Mouse (Mus musculus) lung, adult 2 months (tissue): Measurements from ENCODE around the gene Bcl11a. TPM values are rescaled to one million over a fixed set of nuclear protein-coding genes. Genes with fewer than 3 reads are reported as not detected.

Experiments used
- DNase-seq: peaks from one replicate; pipeline ENCODE4 v3.0.0; 2022
- H3K4me1 ChIP-seq: fragments of 200-500 bp; 2 replicates; pipeline ENCODE4 v1.6.1; 2011; ENCODE audit warnings: low read length; ENCODE audit not compliant: control insufficient read depth, insufficient read depth
- H3K4me3 ChIP-seq: fragments of 200-500 bp; replicated peaks from 2 replicates; pipeline ENCODE3; 2011; ENCODE audit warnings: low read depth, mild to moderate bottlenecking, control low read depth, low read length; ENCODE audit errors: extremely low read depth
- CTCF ChIP-seq: fragments of 200-500 bp; IDR thresholded peaks from 2 replicates; pipeline ENCODE4 v1.5.1; 2011; ENCODE audit warnings: mild to moderate bottlenecking, low read length, control low read depth; ENCODE audit not compliant: insufficient read depth
- POLR2A ChIP-seq: fragments of 200-500 bp; IDR thresholded peaks from 2 replicates; pipeline ENCODE4 v1.6.1; 2011; ENCODE audit warnings: low read depth, mild to moderate bottlenecking, control low read depth, low read length, borderline replicate concordance; ENCODE audit errors: extremely low read depth
- WGBS: fragments of 180-500 bp; shearing (Covaris S2); methylation state at CpG from one replicate; pipeline ENCODE4 v1.1.7; 2018; 5-methylcytosine and 5-hydroxymethylcytosine counted together
- polyA plus RNA-seq: library from polyadenylated mRNA; depleted of rRNA; stranded (reverse); fragments of >200 nt; gene quantifications from 2 replicates; pipeline ENCODE4 v1.2.3, GENCODE M21; 2012

The Bcl11a gene
- polyA plus RNA-seq, 1 experiment, result 1.5 TPM

DNA sequence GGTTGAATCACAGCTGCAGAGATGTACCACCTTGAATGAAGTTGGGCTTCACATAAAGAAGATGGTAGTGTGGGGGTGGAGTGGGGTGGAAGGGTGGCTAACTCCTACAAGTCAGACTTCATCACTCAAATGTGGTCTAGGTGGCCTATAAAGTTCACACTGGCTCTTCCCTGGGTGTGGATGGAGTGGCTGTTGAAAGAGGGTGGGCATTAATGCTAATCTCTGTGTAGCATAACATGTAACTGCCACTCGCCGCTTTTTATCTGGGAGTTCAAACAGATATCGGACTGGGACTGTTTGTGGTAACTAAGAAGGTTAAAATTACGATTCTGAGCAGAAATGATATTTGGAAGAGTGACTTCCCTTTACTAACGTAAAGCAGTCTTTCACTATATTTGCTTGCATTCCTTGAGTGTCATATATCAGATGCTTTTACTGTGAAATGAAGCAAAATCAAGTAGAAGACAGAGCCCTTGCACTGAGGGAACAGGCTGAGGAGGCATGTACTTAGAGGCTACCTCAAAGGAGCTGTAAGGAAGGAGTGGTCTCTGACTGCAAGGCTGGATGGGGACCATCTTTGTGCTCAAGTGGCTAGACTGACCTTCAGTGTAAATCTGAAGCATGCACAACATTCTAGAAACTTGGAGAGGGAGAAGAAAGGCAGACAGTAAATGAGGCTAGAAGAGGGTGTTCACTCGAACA, 58.4 kb downstream of the Bcl11a start:
- no peaks in the 10 kb centered on the region for H3K4me1 ChIP-seq
- no peak overlapping the region for H3K4me3 ChIP-seq
- no peak for DNase-seq
- WGBS, result 75% methylated on average over 6 of the region's 6 CpGs
- TF ChIP-seq POLR2A, result no peak
- no peak for TF ChIP-seq CTCF

DNA sequence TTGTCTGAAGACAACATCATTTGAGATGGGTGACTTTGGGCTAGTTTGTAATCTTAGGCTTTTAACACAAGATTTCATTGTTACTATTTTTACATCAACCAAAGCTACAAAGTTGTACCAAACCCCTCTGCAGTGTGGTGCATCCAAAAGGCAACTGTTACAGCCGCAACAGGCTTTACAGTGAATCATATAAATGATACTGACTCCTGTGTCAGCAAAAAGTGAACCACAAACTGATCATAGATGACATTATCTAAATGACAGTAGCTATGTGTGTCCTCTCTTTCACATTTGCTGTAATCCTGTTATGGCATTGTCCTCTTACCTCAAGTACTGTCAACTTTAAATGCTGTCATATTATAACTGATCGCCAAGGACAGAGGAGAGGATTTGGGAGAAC, 60.0 kb downstream of the Bcl11a start:
- no peak for DNase-seq
- no peaks in the 10 kb centered on the region for H3K4me1 ChIP-seq
- 98% methylated on average over 2 of the region's 2 CpGs for WGBS
- no peak for TF ChIP-seq CTCF
- H3K4me3 ChIP-seq, result no peak overlapping the region

DNA sequence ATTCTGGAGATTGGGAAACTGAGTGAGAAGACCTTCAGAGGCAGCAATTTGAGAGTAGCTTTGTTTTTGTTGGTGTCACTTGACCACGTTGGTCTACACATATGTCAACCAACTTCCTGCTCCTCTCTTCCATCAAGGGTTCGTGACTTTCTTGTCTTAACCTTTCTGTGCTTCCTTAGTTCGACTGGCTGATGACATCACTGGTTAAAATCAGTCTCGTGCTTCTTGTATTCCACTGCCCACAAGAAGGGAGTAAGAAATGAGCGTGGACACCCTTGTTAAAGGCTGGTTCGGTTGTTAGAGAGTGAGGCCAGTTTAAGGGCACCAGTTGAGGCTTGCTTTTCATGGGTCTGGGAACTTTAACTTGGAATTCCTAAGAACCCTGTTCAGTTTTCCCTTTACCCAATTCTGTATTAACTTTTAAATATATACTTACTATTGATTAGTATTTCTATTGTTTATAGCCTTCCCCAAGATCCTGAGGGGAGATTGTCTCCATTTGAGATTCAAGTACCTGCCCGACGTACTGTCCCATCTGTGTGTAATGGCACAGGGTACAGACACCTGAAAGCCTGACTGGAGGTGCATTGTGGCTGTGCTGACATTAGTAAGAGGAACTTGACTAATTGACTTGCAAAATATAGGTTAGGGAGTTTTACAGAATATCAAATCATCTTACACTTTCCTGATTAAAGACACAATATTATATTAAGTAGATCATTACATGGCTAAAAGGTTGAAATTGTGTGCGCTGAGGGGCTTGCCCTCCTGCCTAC, 60.9 kb downstream of the Bcl11a start:
- no peak for DNase-seq
- TF ChIP-seq POLR2A (no peak), CTCF (no peak)
- no peaks in the 10 kb centered on the region for H3K4me1 ChIP-seq
- WGBS, result 70% methylated on average over 9 of the region's 9 CpGs
- no peak overlapping the region for H3K4me3 ChIP-seq

DNA sequence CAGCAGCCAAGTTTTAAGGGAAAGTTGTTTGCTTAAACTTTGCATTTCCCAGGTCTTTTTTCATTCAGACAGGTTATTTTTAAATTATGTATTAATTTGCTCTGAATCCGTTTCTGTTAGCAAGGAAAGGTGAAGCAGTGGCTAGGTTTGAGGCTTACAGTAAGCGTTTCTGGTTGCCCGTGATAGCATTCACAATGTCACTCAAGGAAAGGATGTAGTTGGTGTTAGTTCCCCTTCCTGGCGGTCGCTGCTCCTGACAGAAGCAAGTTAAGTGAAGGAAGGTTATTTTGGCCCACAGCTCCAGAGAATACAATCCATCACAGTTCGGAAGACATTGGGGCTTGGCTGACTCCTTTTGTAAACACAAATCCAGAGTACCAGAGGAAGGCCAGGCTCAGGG, 61.6 kb downstream of the Bcl11a start:
- DNase-seq, result no peak
- 39% methylated on average over 6 of the region's 6 CpGs for WGBS
- H3K4me3 ChIP-seq, result no peak overlapping the region
- TF ChIP-seq POLR2A, result no peak
- no peak for TF ChIP-seq CTCF
- H3K4me1 ChIP-seq, result no peaks in the 10 kb centered on the region

DNA sequence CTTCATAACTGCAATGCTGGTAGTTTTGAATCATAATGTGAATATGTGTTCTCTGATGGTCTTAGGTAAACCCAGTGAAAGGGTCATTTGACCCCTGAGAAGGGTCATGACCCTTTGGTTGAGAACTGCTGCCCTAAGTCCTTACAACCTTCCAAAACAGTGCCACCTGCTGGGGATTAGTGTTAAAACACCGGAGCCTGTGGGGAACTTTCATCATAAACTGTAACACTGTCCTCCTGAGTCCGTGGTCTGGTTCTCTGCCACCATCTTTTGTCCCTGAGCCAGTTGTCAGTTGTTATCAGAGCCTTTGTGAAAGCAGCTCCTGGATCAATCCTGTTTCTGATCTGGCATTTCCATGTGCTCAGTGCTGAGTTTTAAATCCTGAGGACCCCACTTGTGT, 62.1 kb downstream of the Bcl11a start:
- no peak for DNase-seq
- 97% methylated on average over 2 of the region's 2 CpGs for WGBS
- Histone ChIP-seq H3K4me3 (no peak overlapping the region), H3K4me1 (no peaks in the 10 kb centered on the region)
- TF ChIP-seq POLR2A (no peak), CTCF (no peak)

DNA sequence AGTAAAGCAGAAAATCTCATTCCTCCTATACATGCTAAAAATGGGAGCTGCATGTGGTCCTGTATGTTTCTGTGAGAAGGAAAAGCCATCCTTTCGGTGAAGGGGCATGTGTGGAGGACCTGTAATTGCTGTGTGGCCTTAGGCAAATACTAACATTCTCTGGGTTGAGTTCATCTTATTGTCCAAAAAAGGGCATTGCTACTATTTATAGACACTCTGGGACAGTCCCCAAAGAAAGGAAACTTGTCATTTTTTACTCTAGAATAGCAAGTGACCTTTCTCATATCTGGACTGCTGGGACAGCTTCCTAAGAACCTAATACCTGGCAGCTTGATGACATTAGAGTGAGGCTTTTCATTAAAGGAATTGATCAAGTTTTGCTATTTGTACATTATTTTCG, 63.1 kb downstream of the Bcl11a start:
- WGBS, result 89% methylated on average over 2 of the region's 2 CpGs
- Histone ChIP-seq H3K4me3 (no peak overlapping the region), H3K4me1 (no peaks in the 10 kb centered on the region)
- DNase-seq, result no peak
- TF ChIP-seq CTCF, result no peak

DNA sequence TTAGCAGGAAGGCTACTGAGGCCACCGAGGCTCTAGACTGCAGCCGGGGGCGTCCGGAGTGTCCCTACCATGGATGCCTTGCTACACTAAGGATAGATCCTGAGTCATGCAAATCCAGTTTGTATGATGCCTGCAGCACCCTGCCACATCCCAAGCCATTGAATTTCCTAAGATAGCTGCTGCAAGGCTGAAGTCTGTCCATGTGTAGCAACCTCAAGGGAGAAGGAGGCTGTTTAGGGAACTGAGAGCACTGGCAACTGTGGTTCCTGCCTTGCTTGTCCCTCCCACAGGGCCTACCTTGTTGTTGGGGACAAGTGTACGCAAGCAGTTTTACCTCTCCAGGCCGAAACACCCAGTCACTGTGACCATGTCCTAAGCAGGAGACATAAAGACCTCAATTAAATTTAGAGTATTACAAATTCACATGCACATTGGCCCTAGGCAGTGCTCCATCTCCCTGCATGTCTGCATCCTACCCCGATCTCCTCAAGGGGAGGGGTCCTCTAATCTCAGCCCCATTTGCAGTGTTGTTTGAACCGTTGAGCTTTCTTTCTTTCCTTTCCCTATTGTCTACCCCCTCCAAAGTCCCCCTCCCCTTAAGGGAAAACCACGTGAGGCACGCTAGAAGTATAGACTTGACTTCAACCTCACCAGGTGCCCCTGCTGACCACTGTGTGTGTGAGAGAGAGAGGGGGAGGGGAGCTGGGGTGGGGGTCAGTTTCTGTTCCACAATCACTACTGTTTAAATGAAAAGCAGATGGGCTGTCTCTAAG, 63.8 kb downstream of the Bcl11a start:
- 78% methylated on average over 10 of the region's 10 CpGs for WGBS
- DNase-seq, result no peak
- TF ChIP-seq CTCF, result no peak
- TF ChIP-seq POLR2A, result no peak
- no peaks in the 10 kb centered on the region for H3K4me1 ChIP-seq
- no peak overlapping the region for H3K4me3 ChIP-seq

DNA sequence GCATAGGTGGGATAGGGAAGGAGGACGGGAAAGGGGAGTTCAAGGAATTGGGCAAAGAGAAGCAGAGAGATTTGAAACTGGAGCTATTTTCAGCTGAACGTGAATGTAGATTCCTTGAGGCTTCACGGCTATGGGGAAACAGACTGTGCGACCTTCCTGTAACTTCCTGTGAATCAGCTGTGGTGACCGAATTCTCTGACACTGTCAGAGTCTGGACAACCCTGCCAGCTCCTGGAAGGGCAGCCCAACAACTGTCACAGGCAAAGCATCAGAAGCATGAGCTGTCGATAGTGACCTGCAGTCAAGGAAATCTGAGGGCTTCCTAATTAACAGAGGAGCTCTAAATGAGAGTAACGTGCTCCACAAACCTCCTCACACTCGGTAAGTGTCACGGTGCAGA, 64.5 kb downstream of the Bcl11a start:
- Histone ChIP-seq H3K4me3 (no peak overlapping the region), H3K4me1 (no peaks in the 10 kb centered on the region)
- TF ChIP-seq POLR2A (no peak), CTCF (no peak)
- DNase-seq, result no peak
- WGBS, result 44% methylated on average over 9 of the region's 9 CpGs

DNA sequence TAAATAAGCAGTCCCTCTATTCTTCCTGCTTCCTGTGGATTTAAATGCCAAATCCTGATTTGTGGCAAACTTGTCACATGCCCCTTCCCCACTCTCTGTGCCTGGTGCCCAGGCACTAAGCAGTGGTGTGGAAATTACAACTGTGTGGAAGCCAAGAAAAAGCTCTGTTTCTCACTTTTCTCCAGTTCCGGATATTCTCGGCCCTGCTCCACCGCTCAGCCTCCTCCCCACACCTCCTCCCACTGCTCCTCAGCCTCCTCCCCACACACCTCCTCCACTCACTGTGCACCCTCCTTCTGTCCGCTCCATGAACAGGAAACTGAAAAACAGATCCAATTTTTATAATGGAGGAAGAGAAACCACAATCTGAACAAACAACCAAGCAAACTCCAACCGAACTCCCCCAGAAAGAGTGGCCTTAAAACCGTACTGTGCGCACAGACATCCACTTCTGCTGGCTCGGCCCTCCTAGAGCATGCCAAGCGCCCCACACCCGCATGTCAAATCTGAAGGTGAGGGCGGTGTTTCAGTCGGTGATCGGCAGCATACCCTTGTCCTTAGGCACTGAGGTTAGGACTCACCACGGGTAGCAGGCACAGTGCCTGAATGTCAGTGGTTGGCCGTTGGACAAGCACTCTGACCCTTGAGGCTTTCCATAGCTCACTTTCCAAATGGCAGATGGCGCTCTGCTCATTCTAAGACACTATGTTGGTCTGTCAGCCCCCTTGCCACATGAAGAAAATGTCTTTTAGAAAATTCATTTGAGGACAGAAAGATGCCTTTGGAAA, 66.5 kb downstream of the Bcl11a start:
- TF ChIP-seq CTCF, result no peak
- no peak for TF ChIP-seq POLR2A
- DNase-seq, result no peak
- Histone ChIP-seq H3K4me1 (no peaks in the 10 kb centered on the region), H3K4me3 (no peak overlapping the region)
- 68% methylated on average over 16 of the region's 16 CpGs for WGBS

DNA sequence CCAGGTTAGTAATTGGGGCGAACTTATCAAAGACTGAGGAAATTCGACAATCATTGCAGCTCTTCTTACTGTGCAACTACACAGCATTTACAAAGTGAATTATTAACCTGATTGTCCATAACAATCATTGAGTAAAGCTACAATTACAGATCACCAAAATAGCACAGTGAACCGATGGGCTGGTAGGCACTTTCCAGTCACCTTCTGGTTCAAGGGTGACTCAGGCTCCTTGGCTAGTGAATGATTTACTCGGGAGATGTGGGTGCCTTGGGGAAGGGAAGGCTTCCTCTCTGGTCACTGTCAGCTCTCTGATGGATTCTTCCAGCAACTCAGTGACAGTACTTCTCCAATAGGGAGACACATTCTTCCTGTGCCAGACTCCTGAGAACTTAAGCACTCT, 68.2 kb downstream of the Bcl11a start:
- no peak for DNase-seq
- Histone ChIP-seq H3K4me1 (no peaks in the 10 kb centered on the region), H3K4me3 (no peak overlapping the region)
- TF ChIP-seq CTCF (no peak), POLR2A (no peak)
- 81% methylated on average over 4 of the region's 4 CpGs for WGBS
